Mouse (Mus musculus) intestine, embryonic 16.5 days (tissue): ENCODE measurements around the gene Slc25a44. TPM values are rescaled to one million over a fixed set of nuclear protein-coding genes. Genes with fewer than 3 reads are reported as not detected.

Source experiments
- ATAC-seq: fragments of 200-750 bp; cut with Nextera tagmentation; 2 replicates; pipeline ENCODE4 v1.8.0; 2017; ENCODE audit warnings: moderate TSS enrichment, moderate library complexity
- H3K27ac ChIP-seq: fragments of 300-500 bp; sonication (generic); 2 replicates; pipeline ENCODE4 v1.5.1; 2014; ENCODE audit warnings: mild to moderate bottlenecking, low read length
- H3K27me3 ChIP-seq: fragments of 300-500 bp; sonication (generic); replicated peaks from 2 replicates; pipeline ENCODE4 v1.6.1; 2014; ENCODE audit warnings: low read length, control low read depth, mixed read lengths; ENCODE audit not compliant: control insufficient read depth, insufficient read depth
- H3K36me3 ChIP-seq: fragments of 300-500 bp; sonication (generic); 2 replicates; pipeline ENCODE4 v1.6.1; 2014; ENCODE audit warnings: low read length, control low read depth; ENCODE audit not compliant: control insufficient read depth, insufficient read depth
- H3K4me1 ChIP-seq: fragments of 300-500 bp; sonication (generic); 2 replicates; pipeline ENCODE4 v1.6.1; 2014; ENCODE audit warnings: low read length, control low read depth, mixed read lengths; ENCODE audit not compliant: control insufficient read depth, insufficient read depth
- H3K4me2 ChIP-seq: fragments of 300-500 bp; sonication (generic); 2 replicates; pipeline ENCODE4 v1.6.1; 2014; ENCODE audit warnings: low read depth, low read length, control low read depth
- H3K4me3 ChIP-seq: fragments of 300-500 bp; sonication (generic); 2 replicates; pipeline ENCODE4 v1.5.1; 2014; ENCODE audit warnings: mild to moderate bottlenecking, low read length
- H3K9ac ChIP-seq: fragments of 300-500 bp; sonication (generic); 2 replicates; pipeline ENCODE4 v1.6.1; 2014; ENCODE audit warnings: low read depth, low read length
- H3K9me3 ChIP-seq: fragments of 300-500 bp; sonication (generic); 2 replicates; pipeline ENCODE4 v1.6.1; 2016; ENCODE audit warnings: low read length, control low read depth; ENCODE audit not compliant: control insufficient read depth
- WGBS: fragments of 180-500 bp; shearing (Covaris S2); extraction: QIAGEN DNeasy Blood & Tissue Kit; methylation state at CpG from one replicate; pipeline ENCODE4 v1.1.7; 2014; 5-methylcytosine and 5-hydroxymethylcytosine counted together
- polyA plus RNA-seq: library from polyadenylated mRNA; unstranded; fragments of >200 nt; fragmentation: Nextera tagmentation; extraction: Ambion mirVana; gene quantifications from 2 replicates; pipeline ENCODE4 v1.2.1, GENCODE M21; 2015

The Slc25a44 gene
- 20.4 and 21.8 TPM in 2 replicates for polyA plus RNA-seq

GRCm38 (mm10) chr3:88424605-88425329, at the start of gene Slc25a44:
TSS of gene Slc25a44 (minus strand) at chr3:88425139.
- WGBS: 1% methylated on average over 35 of the region's 35 CpGs
- Histone ChIP-seq H3K27ac (peak within 1 kb of the TSS; percentile 40; the same call in 1 of the 2 replicates), H3K4me3 (peak within 1 kb of the TSS; percentile 85), H3K4me2 (peak within 1 kb of the TSS; percentile 84), H3K36me3 (0 out of 2 replicates have a peak, but pooled peaks cover 4% of the 10 kb centered on the region), H3K27me3 (no peaks in the 10 kb centered on the region), H3K9me3 (no peaks in the 10 kb centered on the region), H3K4me1 (peaks cover 28% of the 10 kb centered on the region), H3K9ac (peak within 1 kb of the TSS; percentile 79)
- peak; percentile 97 for ATAC-seq

GRCm38 (mm10) chr3:88473571-88473970, 48.6 kb upstream of the Slc25a44 start:
- H3K4me1 ChIP-seq: peaks cover 7% of the 10 kb centered on the region; the same call in 1 of the 2 replicates
- no peak for ATAC-seq
- no peak overlapping the region for H3K4me3 ChIP-seq
- H3K9me3 ChIP-seq: no peaks in the 10 kb centered on the region
- H3K36me3 ChIP-seq: no peaks in the 10 kb centered on the region
- H3K27me3 ChIP-seq: no peaks in the 10 kb centered on the region
- WGBS: 90% methylated on average over 1 of the region's 1 CpGs
- H3K27ac ChIP-seq: no peak overlapping the region
- no peak overlapping the region for H3K4me2 ChIP-seq
- no peak overlapping the region for H3K9ac ChIP-seq

- Histone ChIP-seq H3K9me3 (no peaks in the 10 kb centered on the region), H3K36me3 (no peaks in the 10 kb centered on the region), H3K9ac (no peak overlapping the region), H3K27me3 (no peaks in the 10 kb centered on the region), H3K4me1 (peaks cover 7% of the 10 kb centered on the region; the same call in 1 of the 2 replicates), H3K27ac (no peak overlapping the region), H3K4me3 (no peak overlapping the region), H3K4me2 (no peak overlapping the region)
- ATAC-seq: no peak
- WGBS: 49% methylated on average over 5 of the region's 5 CpGs
These were observed 48.1 kb upstream of the Slc25a44 start for GRCm38 (mm10) chr3:88473020-88473419.

- H3K9ac ChIP-seq: 0 out of 2 replicates have a peak overlapping the region, but pooled peaks have one; percentile 21
- peak; percentile 82 for ATAC-seq
- H3K4me1 ChIP-seq: peaks cover 7% of the 10 kb centered on the region; the same call in 1 of the 2 replicates
- no peaks in the 10 kb centered on the region for H3K9me3 ChIP-seq
- no peak overlapping the region for H3K4me2 ChIP-seq
- no peaks in the 10 kb centered on the region for H3K27me3 ChIP-seq
- WGBS: 26% methylated on average over 10 of the region's 10 CpGs
- H3K27ac ChIP-seq: peak overlapping the region; percentile 52; the same call in 1 of the 2 replicates
- no peaks in the 10 kb centered on the region for H3K36me3 ChIP-seq
- no peak overlapping the region for H3K4me3 ChIP-seq
These were observed 46.1 kb upstream of the Slc25a44 start for GRCm38 (mm10) chr3:88470943-88471479.

- Histone ChIP-seq H3K4me2 (no peak overlapping the region), H3K27me3 (no peaks in the 10 kb centered on the region), H3K36me3 (no peaks in the 10 kb centered on the region), H3K4me1 (peaks cover 7% of the 10 kb centered on the region; the same call in 1 of the 2 replicates), H3K27ac (no peak overlapping the region), H3K9ac (no peak overlapping the region), H3K4me3 (no peak overlapping the region), H3K9me3 (no peaks in the 10 kb centered on the region)
- 86% methylated on average over 2 of the region's 2 CpGs for WGBS
- ATAC-seq: no peak
These were observed 44.5 kb upstream of the Slc25a44 start for GRCm38 (mm10) chr3:88469466-88469865.

GRCm38 (mm10) chr3:88467116-88467824, 42.3 kb upstream of the Slc25a44 start:
- WGBS: 27% methylated on average over 16 of the region's 16 CpGs
- Histone ChIP-seq H3K36me3 (no peaks in the 10 kb centered on the region), H3K27ac (no peak overlapping the region), H3K4me2 (no peak overlapping the region), H3K9ac (no peak overlapping the region), H3K27me3 (no peaks in the 10 kb centered on the region), H3K4me3 (no peak overlapping the region), H3K9me3 (no peaks in the 10 kb centered on the region), H3K4me1 (peaks cover 7% of the 10 kb centered on the region; the same call in 1 of the 2 replicates)
- ATAC-seq: peak; percentile 84

GRCm38 (mm10) chr3:88465127-88465526, 40.2 kb upstream of the Slc25a44 start:
- ATAC-seq: no peak
- no peak overlapping the region for H3K4me3 ChIP-seq
- no peak overlapping the region for H3K4me2 ChIP-seq
- H3K9me3 ChIP-seq: no peaks in the 10 kb centered on the region
- H3K9ac ChIP-seq: no peak overlapping the region
- 80% methylated on average over 2 of the region's 2 CpGs for WGBS
- no peaks in the 10 kb centered on the region for H3K36me3 ChIP-seq
- no peaks in the 10 kb centered on the region for H3K4me1 ChIP-seq
- H3K27me3 ChIP-seq: no peaks in the 10 kb centered on the region
- H3K27ac ChIP-seq: no peak overlapping the region

- no peak for ATAC-seq
- Histone ChIP-seq H3K4me1 (no peaks in the 10 kb centered on the region), H3K27me3 (no peaks in the 10 kb centered on the region), H3K4me3 (no peak overlapping the region), H3K9ac (no peak overlapping the region), H3K9me3 (no peaks in the 10 kb centered on the region), H3K4me2 (no peak overlapping the region), H3K36me3 (no peaks in the 10 kb centered on the region), H3K27ac (no peak overlapping the region)
- 46% methylated on average over 3 of the region's 3 CpGs for WGBS
These were observed 39.5 kb upstream of the Slc25a44 start for GRCm38 (mm10) chr3:88464425-88464824.

GRCm38 (mm10) chr3:88460983-88461696, 36.2 kb upstream of the Slc25a44 start, which contains the start of gene Sema4a:
TSS of gene Sema4a (minus strand) at chr3:88461182.
- Histone ChIP-seq H3K36me3 (no peaks in the 10 kb centered on the region), H3K9me3 (no peaks in the 10 kb centered on the region), H3K27ac (no peak within 1 kb of the TSS), H3K4me2 (no peak within 1 kb of the TSS), H3K27me3 (0 out of 2 replicates have a peak, but pooled peaks cover 3% of the 10 kb centered on the region), H3K9ac (no peak within 1 kb of the TSS), H3K4me3 (no peak within 1 kb of the TSS), H3K4me1 (peaks cover 17% of the 10 kb centered on the region)
- ATAC-seq: no peak
- WGBS: 44% methylated on average over 12 of the region's 12 CpGs
